Mouse (Mus musculus) thymus, adult 2 months (tissue): ENCODE results near the gene Actn3.

ENCODE experiments used
- CTCF ChIP-seq: fragments of 200-500 bp; IDR thresholded peaks from 2 replicates; pipeline ENCODE4 v1.5.1; 2012; ENCODE audit warnings: mild to moderate bottlenecking, control low read depth, low read length, moderate library complexity, borderline replicate concordance; ENCODE audit not compliant: control insufficient read depth, poor library complexity, insufficient read depth; ENCODE audit errors: extremely low read depth
- POLR2A ChIP-seq: fragments of 200-500 bp; IDR thresholded peaks from 2 replicates; pipeline ENCODE4 v1.6.1; 2012; ENCODE audit warnings: mild to moderate bottlenecking, low read length, control low read depth, moderate library complexity; ENCODE audit not compliant: control insufficient read depth, poor library complexity, insufficient read depth; ENCODE audit errors: extremely low read depth

GRCm38 (mm10) chr19:4859081-4859480 lies 18.6 kb downstream of the Actn3 start:
- TF ChIP-seq POLR2A (no peak), CTCF (no peak)
